Mouse (Mus musculus) midbrain, embryonic 12.5 days (tissue): ENCODE results near the gene Cdkn1a. TPM values are rescaled to one million over a fixed set of nuclear protein-coding genes. Genes with fewer than 3 reads are reported as not detected.

Source experiments
- ATAC-seq: fragments of 200-750 bp; cut with Nextera tagmentation; 2 replicates; pipeline ENCODE4 v1.8.0; 2017; ENCODE audit warnings: low read depth, moderate TSS enrichment, moderate library complexity; ENCODE audit not compliant: low FRiP score
- H3K27ac ChIP-seq: fragments of 300-500 bp; sonication (generic); replicated peaks from 2 replicates; pipeline ENCODE4 v1.5.1; 2016; ENCODE audit warnings: mild to moderate bottlenecking
- H3K27me3 ChIP-seq: fragments of 300-500 bp; sonication (generic); 2 replicates; pipeline ENCODE4 v1.6.1; 2016; ENCODE audit warnings: mild to moderate bottlenecking
- H3K36me3 ChIP-seq: fragments of 300-500 bp; sonication (generic); 2 replicates; pipeline ENCODE4 v1.6.1; 2016
- H3K4me1 ChIP-seq: fragments of 300-500 bp; sonication (generic); 2 replicates; pipeline ENCODE4 v1.6.1; 2016
- H3K4me2 ChIP-seq: fragments of 300-500 bp; sonication (generic); replicated peaks from 2 replicates; pipeline ENCODE4 v1.6.1; 2016; ENCODE audit warnings: mild to moderate bottlenecking, moderate library complexity
- H3K4me3 ChIP-seq: fragments of 300-500 bp; sonication (generic); 2 replicates; pipeline ENCODE4 v1.5.1; 2016; ENCODE audit warnings: mild to moderate bottlenecking
- H3K9ac ChIP-seq: fragments of 300-500 bp; sonication (generic); replicated peaks from 2 replicates; pipeline ENCODE4 v1.6.1; 2016; ENCODE audit warnings: mild to moderate bottlenecking, moderate library complexity
- H3K9me3 ChIP-seq: fragments of 300-500 bp; sonication (generic); 2 replicates; pipeline ENCODE4 v1.6.1; 2016; ENCODE audit warnings: mild to moderate bottlenecking
- WGBS: fragments of 180-500 bp; shearing (Covaris S2); methylation state at CpG from one replicate; pipeline ENCODE4 v1.1.7; 2016; 5-methylcytosine and 5-hydroxymethylcytosine counted together
- polyA plus RNA-seq: library from polyadenylated mRNA; unstranded; fragments of >200 nt; fragmentation: Nextera tagmentation; extraction: Ambion mirVana; gene quantifications from 2 replicates; pipeline ENCODE4 v1.2.1, GENCODE M21; 2016

The Cdkn1a gene
- polyA plus RNA-seq, 1 experiment from 2014 or later = 23.5 TPM

- ATAC-seq = no peak
- no peaks in the 10 kb centered on the region; the same call in 1 of the 2 replicates for H3K27me3 ChIP-seq
- no peaks in the 10 kb centered on the region for H3K36me3 ChIP-seq
- no peaks in the 10 kb centered on the region for H3K4me1 ChIP-seq
- H3K27ac ChIP-seq = no peak overlapping the region
- no peak overlapping the region for H3K4me3 ChIP-seq
- H3K9me3 ChIP-seq = no peaks in the 10 kb centered on the region
- H3K9ac ChIP-seq = no peak overlapping the region
- no peak overlapping the region for H3K4me2 ChIP-seq
- WGBS = 94% methylated on average over 5 of the region's 5 CpGs
Observed at GRCm38 (mm10) chr17:29111332-29111731, 20.6 kb downstream of the Cdkn1a start.

- Histone ChIP-seq H3K9ac (no peak within 1 kb of the TSS), H3K27me3 (no peaks in the 10 kb centered on the region; the same call in 1 of the 2 replicates), H3K36me3 (no peaks in the 10 kb centered on the region), H3K9me3 (no peaks in the 10 kb centered on the region), H3K4me3 (no peak within 1 kb of the TSS), H3K4me1 (no peaks in the 10 kb centered on the region), H3K27ac (no peak within 1 kb of the TSS), H3K4me2 (no peak within 1 kb of the TSS)
- 95% methylated on average over 13 of the region's 13 CpGs for WGBS
- ATAC-seq = no peak
Observed at GRCm38 (mm10) chr17:29113591-29114352, 23.0 kb downstream of the Cdkn1a start, which contains the start of gene Rab44. Rab44 (plus strand) TSS chr17:29114145.

DNA sequence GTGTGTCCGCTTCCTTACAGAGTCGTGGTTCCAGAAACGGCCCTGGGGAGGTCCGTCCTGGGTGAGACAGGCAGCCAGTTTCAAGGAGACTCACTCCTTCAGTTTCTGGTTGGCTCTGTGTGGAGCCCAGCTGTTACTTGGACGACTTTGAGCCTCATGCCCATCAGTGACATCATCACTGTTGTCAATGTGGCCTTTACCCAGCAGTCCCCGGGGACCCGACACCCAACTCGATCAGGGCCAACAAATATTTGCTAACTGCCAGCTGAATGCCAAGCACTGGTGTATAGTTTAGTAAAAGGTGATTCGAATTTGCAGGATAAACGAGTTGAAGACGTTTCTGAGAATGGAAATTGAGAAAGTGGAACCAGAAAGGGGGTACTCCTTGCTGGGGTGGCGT, 25.2 kb downstream of the Cdkn1a start:
- WGBS = 79% methylated on average over 12 of the region's 12 CpGs
- Histone ChIP-seq H3K4me2 (no peak overlapping the region), H3K27ac (no peak overlapping the region), H3K4me3 (no peak overlapping the region), H3K27me3 (no peaks in the 10 kb centered on the region; the same call in 1 of the 2 replicates), H3K9ac (no peak overlapping the region), H3K36me3 (no peaks in the 10 kb centered on the region), H3K4me1 (no peaks in the 10 kb centered on the region), H3K9me3 (no peaks in the 10 kb centered on the region)
- no peak for ATAC-seq

DNA sequence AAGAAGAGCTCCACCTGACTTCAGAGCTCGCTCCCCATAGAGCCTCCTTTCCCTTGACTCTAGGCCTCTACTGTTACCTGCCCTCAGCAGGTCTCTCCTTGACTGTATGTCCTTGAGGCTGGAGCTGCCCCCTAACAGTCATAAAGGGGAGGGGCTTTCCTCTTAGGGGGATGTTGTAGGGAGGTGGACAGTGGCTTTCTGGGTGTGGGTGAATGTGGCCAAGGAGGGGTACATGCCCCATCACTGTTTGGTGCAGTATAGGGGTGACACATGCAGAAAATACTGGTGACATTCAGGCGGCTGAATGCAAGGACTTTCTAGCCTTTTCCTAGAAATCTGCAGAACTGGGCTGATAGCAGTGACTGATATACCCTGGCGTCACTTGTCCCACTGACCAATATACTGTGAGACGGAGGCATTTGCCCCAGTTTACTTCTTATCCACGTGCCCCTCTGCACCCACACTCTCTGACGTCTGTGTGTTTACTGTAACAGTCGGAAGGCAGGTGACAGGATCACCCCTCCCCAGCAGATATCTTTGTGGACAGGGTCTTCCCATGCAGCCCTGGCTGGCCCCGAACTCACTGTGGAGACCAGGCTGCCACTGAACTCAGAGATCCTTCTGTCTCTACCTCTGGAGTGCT, 26.4 kb downstream of the Cdkn1a start:
- Histone ChIP-seq H3K9ac (no peak overlapping the region), H3K9me3 (no peaks in the 10 kb centered on the region), H3K36me3 (no peaks in the 10 kb centered on the region), H3K27ac (no peak overlapping the region), H3K4me2 (no peak overlapping the region), H3K4me3 (no peak overlapping the region), H3K4me1 (no peaks in the 10 kb centered on the region), H3K27me3 (no peaks in the 10 kb centered on the region; the same call in 1 of the 2 replicates)
- no peak for ATAC-seq
- 77% methylated on average over 8 of the region's 8 CpGs for WGBS

DNA sequence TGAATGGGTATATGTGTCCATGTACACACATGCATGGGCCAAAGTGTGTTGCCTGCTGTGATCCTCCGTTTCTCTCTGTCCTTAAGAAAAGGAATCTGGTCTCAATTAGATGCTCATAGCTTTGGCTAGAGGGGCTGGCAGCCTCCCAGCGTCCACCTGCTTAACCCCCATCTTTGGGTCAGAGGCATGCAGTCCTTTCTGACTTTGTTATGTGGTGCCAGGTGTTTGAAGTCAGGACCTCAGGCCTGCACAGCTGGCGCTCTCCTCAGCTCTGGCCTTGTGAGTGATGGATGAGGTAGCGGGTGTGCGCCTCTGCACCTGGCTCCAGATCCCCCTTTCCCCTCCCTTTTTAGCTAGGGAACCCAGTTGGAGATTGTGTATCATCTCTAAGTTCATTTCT, 27.3 kb downstream of the Cdkn1a start:
- 71% methylated on average over 5 of the region's 5 CpGs for WGBS
- ATAC-seq = no peak
- Histone ChIP-seq H3K27ac (no peak overlapping the region), H3K27me3 (no peaks in the 10 kb centered on the region; the same call in 1 of the 2 replicates), H3K4me1 (no peaks in the 10 kb centered on the region), H3K36me3 (no peaks in the 10 kb centered on the region), H3K4me2 (no peak overlapping the region), H3K9me3 (no peaks in the 10 kb centered on the region), H3K4me3 (no peak overlapping the region), H3K9ac (no peak overlapping the region)

DNA sequence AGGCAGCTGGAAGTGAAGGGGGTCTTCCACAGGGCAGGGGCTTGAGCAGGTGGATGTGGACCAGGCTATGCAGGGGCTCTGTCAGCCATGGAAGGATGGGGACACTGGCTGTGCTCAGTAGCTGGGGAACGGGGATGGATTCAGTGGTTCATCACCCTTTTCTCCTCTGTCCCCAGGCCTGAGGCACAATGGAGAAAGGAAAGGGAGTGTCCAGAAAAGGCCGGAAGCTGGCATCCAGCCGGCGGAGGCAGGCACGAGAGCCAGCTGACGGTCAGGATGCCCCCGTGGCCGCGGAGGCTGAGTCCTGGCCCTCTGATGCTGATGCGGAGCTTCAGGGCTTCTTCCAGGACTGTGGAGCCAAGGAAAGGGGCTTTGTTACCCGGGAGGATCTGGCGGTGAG, 29.9 kb downstream of the Cdkn1a start:
- no peaks in the 10 kb centered on the region for H3K36me3 ChIP-seq
- no peak overlapping the region for H3K4me2 ChIP-seq
- no peak overlapping the region for H3K27ac ChIP-seq
- H3K4me1 ChIP-seq = no peaks in the 10 kb centered on the region
- no peak for ATAC-seq
- no peaks in the 10 kb centered on the region for H3K27me3 ChIP-seq
- 58% methylated on average over 12 of the region's 12 CpGs for WGBS
- no peak overlapping the region for H3K9ac ChIP-seq
- H3K4me3 ChIP-seq = no peak overlapping the region
- no peaks in the 10 kb centered on the region for H3K9me3 ChIP-seq

DNA sequence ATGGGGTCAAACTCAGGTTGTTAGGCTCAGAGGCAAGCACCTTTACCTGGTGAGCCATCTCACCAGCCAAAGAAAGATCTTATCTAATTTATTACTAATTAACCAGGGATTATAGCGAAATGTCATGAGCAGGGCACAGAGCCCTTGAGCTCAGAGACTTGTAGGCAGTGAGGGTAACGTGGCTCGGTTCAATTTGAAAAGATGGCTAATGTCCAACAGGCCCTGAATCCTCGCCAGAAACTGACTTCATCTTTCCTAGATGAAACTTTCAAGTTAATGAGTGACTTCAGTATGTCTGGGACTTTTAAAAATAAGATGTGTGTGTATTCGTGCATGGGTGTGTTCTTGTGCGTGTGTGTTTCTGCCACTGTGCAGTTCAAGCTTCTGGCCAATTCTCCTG, 32.0 kb downstream of the Cdkn1a start:
- Histone ChIP-seq H3K4me1 (no peaks in the 10 kb centered on the region), H3K4me3 (no peak overlapping the region), H3K36me3 (no peaks in the 10 kb centered on the region), H3K9ac (no peak overlapping the region), H3K27ac (no peak overlapping the region), H3K27me3 (no peaks in the 10 kb centered on the region), H3K4me2 (no peak overlapping the region), H3K9me3 (no peaks in the 10 kb centered on the region)
- ATAC-seq = no peak
- 80% methylated on average over 6 of the region's 6 CpGs for WGBS

DNA sequence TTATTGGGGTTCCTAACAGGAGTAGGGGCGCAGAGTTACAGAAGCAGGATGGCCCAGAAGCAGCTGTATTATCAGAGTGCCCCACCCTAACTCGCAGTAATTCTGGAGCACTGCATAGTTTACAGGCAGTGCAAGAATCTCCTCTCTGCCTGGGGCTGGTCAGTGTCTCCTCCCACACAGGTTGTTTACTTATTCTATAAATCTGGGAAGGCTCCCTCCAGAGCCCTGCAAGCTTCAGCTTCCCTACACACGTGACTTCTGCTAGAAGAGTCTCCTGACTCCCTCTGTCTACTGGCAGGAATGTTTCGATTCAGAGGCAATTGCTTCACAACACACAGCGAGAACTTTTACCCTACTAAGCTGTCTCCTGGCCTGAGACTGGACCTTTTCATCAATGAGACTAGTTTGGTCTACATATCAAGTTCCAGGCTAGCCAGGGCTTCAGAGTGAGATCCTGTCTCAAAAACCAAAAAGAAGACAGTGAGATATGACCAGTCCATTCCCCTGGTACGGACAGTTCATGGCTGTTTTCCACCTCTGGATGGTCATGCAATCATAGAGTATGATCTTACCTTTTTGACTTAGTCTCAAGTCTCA, 32.9 kb downstream of the Cdkn1a start:
- Histone ChIP-seq H3K36me3 (no peaks in the 10 kb centered on the region), H3K9ac (no peak overlapping the region), H3K4me2 (no peak overlapping the region), H3K27ac (no peak overlapping the region), H3K27me3 (no peaks in the 10 kb centered on the region), H3K4me3 (no peak overlapping the region), H3K4me1 (no peaks in the 10 kb centered on the region), H3K9me3 (no peaks in the 10 kb centered on the region)
- WGBS = 80% methylated on average over 6 of the region's 6 CpGs
- ATAC-seq = no peak

GRCm38 (mm10) chr17:29126561-29126960, 35.8 kb downstream of the Cdkn1a start:
- Histone ChIP-seq H3K27ac (no peak overlapping the region), H3K9me3 (no peaks in the 10 kb centered on the region), H3K4me2 (no peak overlapping the region), H3K36me3 (no peaks in the 10 kb centered on the region), H3K9ac (no peak overlapping the region), H3K27me3 (no peaks in the 10 kb centered on the region), H3K4me3 (no peak overlapping the region), H3K4me1 (peaks cover 2% of the 10 kb centered on the region; the same call in 1 of the 2 replicates)
- ATAC-seq = no peak
- WGBS = 86% methylated on average over 3 of the region's 3 CpGs

DNA sequence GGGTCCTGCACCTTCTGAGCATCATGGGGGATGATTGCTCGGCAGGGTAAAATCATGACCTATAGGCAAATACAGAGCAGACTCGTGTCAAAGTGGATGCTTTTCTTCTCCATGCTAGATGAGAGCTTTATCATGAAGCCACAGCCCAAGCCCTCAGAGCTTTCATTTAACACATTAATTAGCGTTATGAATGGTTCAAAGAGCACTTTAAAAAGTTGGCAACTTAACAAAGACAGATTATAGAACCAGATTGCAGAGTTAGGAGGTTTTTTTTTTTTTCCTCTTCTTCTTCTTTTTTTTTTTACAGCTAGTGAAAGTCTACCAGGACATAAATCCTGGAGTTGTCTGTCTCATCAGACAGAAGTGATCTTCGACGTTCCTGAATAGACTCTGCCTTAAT, 38.6 kb downstream of the Cdkn1a start:
- no peaks in the 10 kb centered on the region for H3K36me3 ChIP-seq
- no peak overlapping the region for H3K9ac ChIP-seq
- H3K27ac ChIP-seq = no peak overlapping the region
- no peak overlapping the region for H3K4me3 ChIP-seq
- no peak for ATAC-seq
- peaks cover 2% of the 10 kb centered on the region; the same call in 1 of the 2 replicates for H3K4me1 ChIP-seq
- 49% methylated on average over 5 of the region's 5 CpGs for WGBS
- H3K9me3 ChIP-seq = no peaks in the 10 kb centered on the region
- no peaks in the 10 kb centered on the region for H3K27me3 ChIP-seq
- H3K4me2 ChIP-seq = no peak overlapping the region

GRCm38 (mm10) chr17:29135066-29135465, 44.3 kb downstream of the Cdkn1a start:
- Histone ChIP-seq H3K4me3 (no peak overlapping the region), H3K36me3 (no peaks in the 10 kb centered on the region), H3K4me1 (no peaks in the 10 kb centered on the region; the same call in 1 of the 2 replicates), H3K27ac (no peak overlapping the region), H3K9me3 (no peaks in the 10 kb centered on the region), H3K27me3 (no peaks in the 10 kb centered on the region; the same call in 1 of the 2 replicates), H3K9ac (no peak overlapping the region), H3K4me2 (no peak overlapping the region)
- 76% methylated on average over 5 of the region's 5 CpGs for whole genome bisulfite sequencing
- ATAC-seq = no peak

GRCm38 (mm10) chr17:29136236-29136635, 45.5 kb downstream of the Cdkn1a start:
- Histone ChIP-seq H3K9me3 (no peaks in the 10 kb centered on the region), H3K27ac (no peak overlapping the region), H3K4me2 (no peak overlapping the region), H3K4me3 (no peak overlapping the region), H3K4me1 (no peaks in the 10 kb centered on the region; the same call in 1 of the 2 replicates), H3K9ac (no peak overlapping the region), H3K36me3 (no peaks in the 10 kb centered on the region), H3K27me3 (no peaks in the 10 kb centered on the region; the same call in 1 of the 2 replicates)
- WGBS = 61% methylated on average over 6 of the region's 6 CpGs
- ATAC-seq = no peak
